Mouse (Mus musculus): Measurements from ENCODE around the gene Tspan18.

- TF ChIP-seq POLR2A (IDR thresholded peaks at IDR 0.05; ENCODE audit: borderline replicate concordance, extremely low read depth, insufficient read depth, insufficient read length, poor library complexity, severe bottlenecking) (no peak), CTCF (IDR thresholded peaks at IDR 0.05; ENCODE audit: borderline replicate concordance, extremely low read depth, insufficient read depth, insufficient read length) (no peak)
Measured at GRCm38 (mm10) chr2:93357391-93357790, 23.1 kb upstream of the Tspan18 start.

Measured in brain, embryonic 14.5 days (tissue).